Mouse (Mus musculus): ENCODE data around the gene Slc36a1. TPM values are rescaled to one million over a fixed set of nuclear protein-coding genes. Genes with fewer than 3 reads are reported as not detected.
A peak's percentile ranks its signal among the peaks of the same experiment; 100 is the strongest.

The Slc36a1 gene
- 3.2 and 3.5 TPM in 2 replicates for polyA plus RNA-seq (2015; fragmentation: Nextera tagmentation; extraction: Ambion mirVana)

DNA sequence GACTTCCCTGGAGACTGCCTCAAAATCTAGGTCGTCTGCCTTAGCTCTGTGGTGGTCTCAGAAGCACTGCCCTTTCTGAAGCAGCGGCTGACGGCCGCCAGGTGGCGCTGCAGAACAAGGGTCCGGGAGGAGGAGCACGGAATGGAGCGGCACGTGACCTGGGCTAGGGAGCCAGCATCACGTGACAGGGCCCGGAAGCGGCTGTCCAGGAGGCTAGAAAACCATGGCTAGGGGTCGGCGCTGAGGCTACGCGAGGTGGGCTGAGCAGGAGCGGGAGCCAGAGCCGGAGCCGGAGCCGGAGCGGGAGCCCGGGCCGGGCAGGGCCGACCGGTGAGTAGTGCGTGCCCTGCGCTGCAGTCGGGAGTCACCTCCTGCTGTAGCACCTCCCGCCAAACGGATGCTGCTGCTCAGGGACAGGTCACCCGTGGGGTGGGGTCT lies at the start of gene Slc36a1:
Slc36a1 (plus strand) TSS at position 192 of the 438 bp plus-strand sequence.
- Histone ChIP-seq H3K9ac (peak within 1 kb of the TSS; percentile 88), H3K4me1 (replicated peaks) (peaks cover 31% of the 10 kb centered on the region), H3K36me3 (no peaks in the 10 kb centered on the region), H3K27ac (peak within 1 kb of the TSS; percentile 72), H3K4me2 (peak within 1 kb of the TSS; percentile 96), H3K4me3 (peak within 1 kb of the TSS; percentile 84), H3K27me3 (0 out of 2 replicates have a peak, but pooled peaks cover 3% of the 10 kb centered on the region), H3K9me3 (no peaks in the 10 kb centered on the region)
- 1% methylated on average over 31 of the region's 31 CpGs for WGBS
- peak; percentile 94 for ATAC-seq (ENCODE audit: low FRiP score)

GRCm38 (mm10) chr11:55154398-55155069 lies 49.6 kb upstream of the Slc36a1 start:
- no peak for ATAC-seq (ENCODE audit: low FRiP score)
- H3K27me3 ChIP-seq = no peaks in the 10 kb centered on the region
- H3K27ac ChIP-seq = no peak overlapping the region
- whole genome bisulfite sequencing = 73% methylated on average over 3 of the region's 3 CpGs
- no peaks in the 10 kb centered on the region for H3K9me3 ChIP-seq
- H3K4me3 ChIP-seq = no peak overlapping the region
- H3K9ac ChIP-seq = no peak overlapping the region
- H3K36me3 ChIP-seq = no peaks in the 10 kb centered on the region
- no peaks in the 10 kb centered on the region for H3K4me1 ChIP-seq (replicated peaks)
- H3K4me2 ChIP-seq = no peak overlapping the region

DNA sequence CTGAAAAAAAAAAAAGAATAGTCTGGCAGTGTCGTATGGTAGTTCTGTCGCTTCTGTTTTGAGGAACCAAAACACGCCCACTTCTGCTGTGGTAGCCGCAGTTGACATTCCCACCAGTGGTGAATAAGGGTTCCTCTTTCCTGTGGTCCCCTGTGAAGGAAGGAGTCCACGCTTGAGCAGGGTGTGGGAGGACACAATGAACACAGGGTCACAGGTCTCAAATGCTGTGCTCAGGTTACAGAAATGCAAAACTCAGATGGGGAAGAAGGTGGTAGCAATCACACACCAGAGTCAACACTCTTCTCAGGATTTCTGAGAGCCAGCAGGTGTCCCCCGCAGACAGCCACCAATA lies 49.1 kb upstream of the Slc36a1 start:
- ATAC-seq (ENCODE audit: low FRiP score) = no peak

DNA sequence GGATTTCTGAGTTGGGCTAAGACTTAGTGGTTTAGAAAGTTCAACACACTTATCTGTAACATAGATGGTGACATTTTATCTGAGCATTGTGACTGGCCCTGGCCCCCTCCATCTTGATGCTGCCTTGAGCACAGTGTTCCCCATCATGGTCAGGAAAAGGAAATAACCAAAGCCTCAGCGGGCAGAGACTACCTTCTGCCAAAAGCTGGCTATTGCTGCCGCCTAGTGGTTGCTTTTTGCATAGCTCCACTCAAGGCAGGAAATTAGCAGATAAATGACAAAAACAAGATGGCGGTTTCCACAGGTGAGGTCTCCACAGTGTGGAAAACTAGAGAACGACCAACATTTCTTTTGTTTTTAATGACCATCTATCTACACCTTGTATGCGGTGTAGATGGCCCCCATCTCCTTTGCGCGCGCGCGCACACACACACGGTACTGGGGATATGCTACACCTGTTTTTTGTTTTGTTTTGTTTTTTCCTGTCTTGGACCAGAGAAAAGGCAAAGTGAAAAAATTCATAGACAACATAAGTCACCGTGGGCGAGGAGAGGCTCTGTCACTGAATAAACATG lies 45.3 kb upstream of the Slc36a1 start:
- Histone ChIP-seq H3K9me3 (no peaks in the 10 kb centered on the region), H3K27me3 (0 out of 2 replicates have a peak, but pooled peaks cover 5% of the 10 kb centered on the region), H3K4me1 (replicated peaks) (no peaks in the 10 kb centered on the region), H3K9ac (no peak overlapping the region), H3K4me2 (no peak overlapping the region), H3K36me3 (no peaks in the 10 kb centered on the region), H3K27ac (no peak overlapping the region), H3K4me3 (no peak overlapping the region)
- WGBS = 55% methylated on average over 13 of the region's 13 CpGs
- no peak for ATAC-seq (ENCODE audit: low FRiP score)

More for the DNA sequence above, 49.1 kb upstream of the Slc36a1 start:
- WGBS = 72% methylated on average over 6 of the region's 6 CpGs
- Histone ChIP-seq H3K9me3 (no peaks in the 10 kb centered on the region), H3K4me2 (no peak overlapping the region), H3K4me3 (no peak overlapping the region), H3K36me3 (no peaks in the 10 kb centered on the region), H3K27me3 (no peaks in the 10 kb centered on the region), H3K9ac (no peak overlapping the region), H3K27ac (no peak overlapping the region), H3K4me1 (replicated peaks) (no peaks in the 10 kb centered on the region)

DNA sequence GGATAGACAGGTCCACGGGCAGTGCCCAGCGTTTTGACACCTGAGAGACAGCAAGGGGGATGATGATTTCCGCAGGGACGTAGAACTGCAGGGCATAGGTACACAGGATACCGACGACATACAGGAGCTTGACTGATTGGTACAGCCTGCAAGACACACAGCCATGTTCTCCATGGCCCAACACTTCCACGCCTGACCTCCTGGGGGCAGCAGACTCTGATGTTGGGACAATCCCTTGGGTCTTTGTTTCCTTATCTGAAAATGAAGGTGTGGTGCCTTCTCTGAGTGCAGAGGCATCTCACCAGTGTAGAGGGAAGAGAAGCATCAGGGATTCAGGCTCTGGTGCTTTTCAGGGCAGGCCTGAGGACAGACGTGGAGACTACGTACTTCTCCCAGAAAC lies 41.5 kb upstream of the Slc36a1 start:
- no peak overlapping the region for H3K4me3 ChIP-seq
- H3K4me1 ChIP-seq (replicated peaks) = no peaks in the 10 kb centered on the region
- H3K36me3 ChIP-seq = no peaks in the 10 kb centered on the region

GRCm38 (mm10) chr11:55164723-55165122 lies 39.4 kb upstream of the Slc36a1 start:
- Histone ChIP-seq H3K4me3 (no peak overlapping the region), H3K9ac (no peak overlapping the region), H3K4me2 (no peak overlapping the region), H3K9me3 (no peaks in the 10 kb centered on the region), H3K27me3 (0 out of 2 replicates have a peak, but pooled peaks cover 5% of the 10 kb centered on the region), H3K27ac (no peak overlapping the region), H3K4me1 (replicated peaks) (no peaks in the 10 kb centered on the region), H3K36me3 (no peaks in the 10 kb centered on the region)
- WGBS = 52% methylated on average over 3 of the region's 3 CpGs
- no peak for ATAC-seq (ENCODE audit: low FRiP score)

More for the DNA sequence above, 41.5 kb upstream of the Slc36a1 start:
- Histone ChIP-seq H3K27ac (no peak overlapping the region), H3K9ac (no peak overlapping the region), H3K27me3 (0 out of 2 replicates have a peak, but pooled peaks cover 5% of the 10 kb centered on the region), H3K4me2 (no peak overlapping the region), H3K9me3 (no peaks in the 10 kb centered on the region)
- ATAC-seq (ENCODE audit: low FRiP score) = no peak
- WGBS = 53% methylated on average over 9 of the region's 9 CpGs

DNA sequence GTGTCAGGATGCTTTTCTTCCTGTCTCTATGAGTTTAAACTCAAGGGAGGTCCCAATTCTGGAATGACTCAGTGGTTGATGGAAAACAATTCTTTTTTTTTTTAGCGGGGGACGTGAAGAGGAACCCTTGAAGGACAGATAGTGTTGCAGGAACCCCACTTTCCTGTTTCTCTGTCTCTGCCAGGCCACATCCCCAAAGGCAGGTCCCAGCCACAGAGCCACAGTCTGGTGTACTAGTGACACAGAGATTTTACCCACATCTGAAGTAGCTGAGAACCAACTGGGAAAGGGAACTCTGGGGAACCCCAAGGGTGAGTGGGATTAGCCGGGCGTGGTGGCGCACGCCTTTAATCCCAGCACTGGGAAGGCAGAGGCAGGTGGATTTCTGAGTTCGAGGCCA lies 38.4 kb upstream of the Slc36a1 start:
- no peak overlapping the region for H3K9ac ChIP-seq
- H3K4me1 ChIP-seq (replicated peaks) = no peaks in the 10 kb centered on the region
- H3K27me3 ChIP-seq = 0 out of 2 replicates have a peak, but pooled peaks cover 2% of the 10 kb centered on the region
- 92% methylated on average over 7 of the region's 7 CpGs for WGBS
- H3K27ac ChIP-seq = no peak overlapping the region
- no peaks in the 10 kb centered on the region for H3K9me3 ChIP-seq
- no peak overlapping the region for H3K4me2 ChIP-seq
- no peak for ATAC-seq (ENCODE audit: low FRiP score)
- no peaks in the 10 kb centered on the region for H3K36me3 ChIP-seq
- H3K4me3 ChIP-seq = no peak overlapping the region

DNA sequence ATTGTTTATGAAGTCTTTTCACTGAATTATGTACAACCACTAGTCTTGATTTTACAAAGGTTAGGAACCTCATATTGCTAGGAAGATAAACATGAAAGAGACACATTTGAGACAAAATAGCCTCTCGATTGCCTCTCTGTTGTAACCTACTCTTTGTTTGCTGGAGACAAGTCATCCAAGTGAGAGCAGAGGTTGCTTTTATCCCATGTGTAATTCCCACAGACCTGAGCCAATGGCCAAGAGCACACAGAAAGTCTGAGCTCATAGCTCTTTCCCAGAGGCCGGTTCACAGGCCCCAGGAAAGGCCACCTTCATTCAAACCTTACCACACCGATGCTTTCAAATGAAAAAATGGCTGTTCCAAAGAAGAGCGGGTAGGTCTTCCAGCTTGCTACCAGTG lies 35.6 kb upstream of the Slc36a1 start:
- H3K4me3 ChIP-seq = no peak overlapping the region

GRCm38 (mm10) chr11:55168914-55169313 lies 35.2 kb upstream of the Slc36a1 start:
- H3K4me3 ChIP-seq = no peak overlapping the region
- H3K27ac ChIP-seq = no peak overlapping the region
- H3K9ac ChIP-seq = no peak overlapping the region
- H3K4me1 ChIP-seq (replicated peaks) = no peaks in the 10 kb centered on the region
- H3K36me3 ChIP-seq = no peaks in the 10 kb centered on the region
- H3K9me3 ChIP-seq = no peaks in the 10 kb centered on the region
- WGBS = 90% methylated on average over 6 of the region's 6 CpGs
- ATAC-seq (ENCODE audit: low FRiP score) = no peak
- 0 out of 2 replicates have a peak, but pooled peaks cover 6% of the 10 kb centered on the region for H3K27me3 ChIP-seq
- H3K4me2 ChIP-seq = no peak overlapping the region

More for the DNA sequence above, 35.6 kb upstream of the Slc36a1 start:
- no peak for ATAC-seq (ENCODE audit: low FRiP score)
- Histone ChIP-seq H3K27ac (no peak overlapping the region), H3K36me3 (no peaks in the 10 kb centered on the region), H3K9me3 (no peaks in the 10 kb centered on the region), H3K4me1 (replicated peaks) (no peaks in the 10 kb centered on the region), H3K9ac (no peak overlapping the region), H3K27me3 (0 out of 2 replicates have a peak, but pooled peaks cover 6% of the 10 kb centered on the region), H3K4me2 (no peak overlapping the region)
- WGBS = 85% methylated on average over 4 of the region's 4 CpGs

DNA sequence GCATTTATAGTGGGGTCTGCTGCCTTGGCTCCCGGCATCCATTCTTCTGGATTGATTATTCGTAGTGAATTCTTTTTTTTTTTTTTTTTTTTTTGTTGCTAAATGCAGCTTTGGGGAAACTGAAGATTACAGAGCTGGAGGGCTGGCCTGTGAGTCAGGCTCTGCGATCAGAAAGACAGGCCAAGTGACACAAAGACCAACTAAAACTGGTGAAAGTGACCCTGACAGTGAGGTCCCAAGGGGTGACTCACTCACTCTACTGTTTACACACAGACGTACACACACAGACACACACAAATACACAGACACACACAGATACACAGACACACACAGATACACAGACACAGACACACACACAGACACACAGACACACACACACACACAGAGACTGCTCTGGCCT lies 33.6 kb upstream of the Slc36a1 start:
- Histone ChIP-seq H3K4me1 (replicated peaks) (no peaks in the 10 kb centered on the region), H3K9ac (no peak overlapping the region), H3K27me3 (0 out of 2 replicates have a peak, but pooled peaks cover 6% of the 10 kb centered on the region), H3K4me2 (no peak overlapping the region), H3K4me3 (no peak overlapping the region), H3K27ac (no peak overlapping the region), H3K36me3 (no peaks in the 10 kb centered on the region), H3K9me3 (no peaks in the 10 kb centered on the region)
- no peak for ATAC-seq (ENCODE audit: low FRiP score)
- WGBS = 80% methylated on average over 4 of the region's 4 CpGs

GRCm38 (mm10) chr11:55178830-55179229 lies 25.3 kb upstream of the Slc36a1 start:
- H3K27ac ChIP-seq = no peak overlapping the region
- ATAC-seq (ENCODE audit: low FRiP score) = no peak
- 90% methylated on average over 4 of the region's 4 CpGs for WGBS
- no peak overlapping the region for H3K4me3 ChIP-seq
- H3K27me3 ChIP-seq = no peaks in the 10 kb centered on the region
- H3K9ac ChIP-seq = no peak overlapping the region
- no peaks in the 10 kb centered on the region for H3K9me3 ChIP-seq
- H3K36me3 ChIP-seq = no peaks in the 10 kb centered on the region
- H3K4me1 ChIP-seq (replicated peaks) = no peaks in the 10 kb centered on the region
- no peak overlapping the region for H3K4me2 ChIP-seq

DNA sequence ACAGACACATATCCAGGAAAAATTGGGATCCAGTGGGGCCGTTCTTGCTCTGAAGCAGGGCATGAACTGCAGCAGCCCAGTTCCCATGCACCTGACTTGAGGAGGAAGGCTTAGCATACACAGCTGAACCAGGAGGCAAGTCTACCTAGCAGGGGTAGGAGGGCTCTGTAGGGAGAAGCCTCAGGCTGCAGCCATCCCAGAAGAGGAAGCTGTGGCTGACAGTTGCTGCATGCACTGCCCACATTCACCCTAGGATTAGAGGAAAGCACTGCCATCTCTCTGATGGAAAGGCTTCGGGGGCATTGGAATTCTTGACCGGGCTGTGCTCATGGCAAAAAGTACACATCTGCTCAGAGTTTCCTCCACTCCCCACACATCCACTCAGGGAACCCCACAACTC lies 24.3 kb upstream of the Slc36a1 start:
- H3K27ac ChIP-seq = no peak overlapping the region
- no peaks in the 10 kb centered on the region for H3K36me3 ChIP-seq
- WGBS = 89% methylated on average over 3 of the region's 3 CpGs
- no peak overlapping the region for H3K4me3 ChIP-seq
- H3K4me2 ChIP-seq = no peak overlapping the region
- no peaks in the 10 kb centered on the region for H3K9me3 ChIP-seq
- ATAC-seq (ENCODE audit: low FRiP score) = no peak
- H3K27me3 ChIP-seq = no peaks in the 10 kb centered on the region
- H3K9ac ChIP-seq = no peak overlapping the region
- H3K4me1 ChIP-seq (replicated peaks) = no peaks in the 10 kb centered on the region

DNA sequence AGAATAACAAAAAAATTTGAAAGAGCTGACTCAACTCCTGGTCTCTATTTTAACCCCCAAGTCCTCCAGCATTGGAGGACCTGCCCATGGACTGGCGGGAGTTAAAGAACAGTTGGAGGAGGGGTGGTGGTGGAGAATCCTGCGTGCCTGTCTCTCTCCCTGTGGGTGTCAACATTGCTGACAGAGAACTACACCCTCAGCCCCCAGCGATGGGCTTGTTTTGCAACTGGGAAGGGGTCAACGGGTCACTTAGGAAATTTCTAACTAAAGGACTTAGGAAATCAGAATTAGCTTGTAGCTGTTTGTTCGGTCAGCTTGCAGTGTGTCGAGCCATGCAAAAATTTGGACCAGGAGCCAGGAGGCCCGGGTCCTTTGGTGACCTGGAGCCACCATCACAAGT lies 21.0 kb upstream of the Slc36a1 start:
- Histone ChIP-seq H3K27me3 (no peaks in the 10 kb centered on the region), H3K9ac (no peak overlapping the region), H3K4me3 (no peak overlapping the region), H3K27ac (no peak overlapping the region), H3K4me2 (no peak overlapping the region), H3K9me3 (no peaks in the 10 kb centered on the region), H3K36me3 (no peaks in the 10 kb centered on the region), H3K4me1 (replicated peaks) (no peaks in the 10 kb centered on the region)
- ATAC-seq (ENCODE audit: low FRiP score) = no peak
- WGBS = 72% methylated on average over 7 of the region's 7 CpGs
